Mouse (Mus musculus): ENCODE data around the gene Gm13420.

GRCm38 (mm10) chr2:29768901-29769300, 17.4 kb upstream of the Gm13420 start:
- no peak for TF ChIP-seq CTCF (conservative IDR thresholded peaks at IDR 0.05; ENCODE audit: low read length)
- TF ChIP-seq NANOG (IDR thresholded peaks at IDR 0.05; ENCODE audit: borderline replicate concordance, low read length), result no peak
- TF ChIP-seq POU5F1 (IDR thresholded peaks at IDR 0.05; ENCODE audit: borderline replicate concordance, low read length), result no peak

Measured in E14TG2a.4 (cell line).